Mouse (Mus musculus) limb, embryonic 10.5 days (tissue): ENCODE results near the gene Itpr2. TPM values are rescaled to one million over a fixed set of nuclear protein-coding genes. Genes with fewer than 3 reads are reported as not detected.

Experiments
- DNase-seq: peaks from one replicate; pipeline ENCODE4 v3.0.0-alpha.2; 2017; ENCODE audit warnings: low spot score
- H3K27ac ChIP-seq: fragments of 300-500 bp; sonication (generic); 2 replicates; pipeline ENCODE4 v1.5.1; 2016; ENCODE audit warnings: mild to moderate bottlenecking
- H3K27me3 ChIP-seq: fragments of 300-500 bp; sonication (generic); 2 replicates; pipeline ENCODE4 v1.6.1; 2016; ENCODE audit warnings: low read depth, mild to moderate bottlenecking; ENCODE audit not compliant: poor library complexity, severe bottlenecking
- H3K36me3 ChIP-seq: fragments of 300-500 bp; sonication (generic); 2 replicates; pipeline ENCODE4 v1.6.1; 2016; ENCODE audit warnings: mild to moderate bottlenecking, moderate library complexity
- H3K4me1 ChIP-seq: fragments of 300-500 bp; sonication (generic); 2 replicates; pipeline ENCODE4 v1.6.1; 2016
- H3K4me3 ChIP-seq: fragments of 300-500 bp; sonication (generic); 2 replicates; pipeline ENCODE4 v1.5.1; 2016; ENCODE audit warnings: mild to moderate bottlenecking, moderate library complexity
- H3K9me3 ChIP-seq: fragments of 300-500 bp; sonication (generic); replicated peaks from 2 replicates; pipeline ENCODE4 v1.6.1; 2016; ENCODE audit warnings: mild to moderate bottlenecking
- WGBS: fragments of 180-500 bp; shearing (Covaris S2); methylation state at CpG from one replicate; pipeline ENCODE4 v1.1.7; 2016; 5-methylcytosine and 5-hydroxymethylcytosine counted together
- polyA plus RNA-seq: library from polyadenylated mRNA; unstranded; fragments of >200 nt; fragmentation: Nextera tagmentation; extraction: Ambion mirVana; gene quantifications from 2 replicates; pipeline ENCODE4 v1.2.1, GENCODE M21; 2016

The Itpr2 gene
- polyA plus RNA-seq, 1 experiment from 2014 or later = 3.7 TPM

- Histone ChIP-seq H3K27ac (no peak overlapping the region), H3K36me3 (no peaks in the 10 kb centered on the region), H3K4me3 (no peak overlapping the region), H3K27me3 (no peaks in the 10 kb centered on the region), H3K9me3 (no peaks in the 10 kb centered on the region), H3K4me1 (peaks cover 29% of the 10 kb centered on the region)
- DNase-seq = peak; percentile 30
- 91% methylated on average over 9 of the region's 9 CpGs for WGBS
Measured at GRCm38 (mm10) chr6:146082476-146082875, 419.5 kb downstream of the Itpr2 start.

GRCm38 (mm10) chr6:146081578-146081977, 420.4 kb downstream of the Itpr2 start:
- WGBS = 94% methylated on average over 8 of the region's 8 CpGs

GRCm38 (mm10) chr6:146080546-146081512, 421.2 kb downstream of the Itpr2 start:
- Histone ChIP-seq H3K9me3 (no peaks in the 10 kb centered on the region), H3K36me3 (no peaks in the 10 kb centered on the region), H3K27ac (peak overlapping the region; percentile 36), H3K27me3 (no peaks in the 10 kb centered on the region), H3K4me1 (peaks cover 34% of the 10 kb centered on the region), H3K4me3 (no peak overlapping the region)
- 66% methylated on average over 18 of the region's 18 CpGs for WGBS
- DNase-seq = peak; percentile 34

More at GRCm38 (mm10) chr6:146081578-146081977, 420.4 kb downstream of the Itpr2 start:
- Histone ChIP-seq H3K27ac (no peak overlapping the region), H3K9me3 (no peaks in the 10 kb centered on the region), H3K27me3 (no peaks in the 10 kb centered on the region), H3K36me3 (no peaks in the 10 kb centered on the region), H3K4me3 (no peak overlapping the region), H3K4me1 (peaks cover 34% of the 10 kb centered on the region)
- peak; percentile 19 for DNase-seq

GRCm38 (mm10) chr6:146079734-146080443, 422.1 kb downstream of the Itpr2 start:
- H3K4me1 ChIP-seq = peaks cover 34% of the 10 kb centered on the region
- H3K27ac ChIP-seq = peak overlapping the region; percentile 42
- H3K36me3 ChIP-seq = no peaks in the 10 kb centered on the region
- H3K9me3 ChIP-seq = no peaks in the 10 kb centered on the region
- WGBS = 63% methylated on average over 3 of the region's 3 CpGs
- H3K4me3 ChIP-seq = no peak overlapping the region
- H3K27me3 ChIP-seq = no peaks in the 10 kb centered on the region
- DNase-seq = peak; percentile 28

- WGBS = 61% methylated on average over 5 of the region's 5 CpGs
- no peaks in the 10 kb centered on the region for H3K9me3 ChIP-seq
- H3K4me3 ChIP-seq = no peak overlapping the region
- H3K27me3 ChIP-seq = no peaks in the 10 kb centered on the region
- DNase-seq = peak; percentile 84
- H3K27ac ChIP-seq = no peak overlapping the region
- H3K4me1 ChIP-seq = peaks cover 34% of the 10 kb centered on the region
- no peaks in the 10 kb centered on the region for H3K36me3 ChIP-seq
Measured at GRCm38 (mm10) chr6:146079261-146079660, 422.8 kb downstream of the Itpr2 start.

- 84% methylated on average over 15 of the region's 15 CpGs for whole genome bisulfite sequencing
- peaks cover 30% of the 10 kb centered on the region for H3K4me1 ChIP-seq
- no peaks in the 10 kb centered on the region for H3K36me3 ChIP-seq
- H3K27me3 ChIP-seq = no peaks in the 10 kb centered on the region
- peak; percentile 31 for DNase-seq
- no peaks in the 10 kb centered on the region for H3K9me3 ChIP-seq
- no peak overlapping the region for H3K4me3 ChIP-seq
- no peak overlapping the region for H3K27ac ChIP-seq
Measured at GRCm38 (mm10) chr6:146078136-146078535, 423.9 kb downstream of the Itpr2 start.

GRCm38 (mm10) chr6:146077124-146077889, 424.7 kb downstream of the Itpr2 start:
- no peaks in the 10 kb centered on the region for H3K9me3 ChIP-seq
- H3K4me1 ChIP-seq = peaks cover 23% of the 10 kb centered on the region
- no peak overlapping the region for H3K4me3 ChIP-seq
- DNase-seq = peak; percentile 33
- H3K27ac ChIP-seq = no peak overlapping the region
- H3K27me3 ChIP-seq = no peaks in the 10 kb centered on the region
- WGBS = 81% methylated on average over 11 of the region's 11 CpGs
- no peaks in the 10 kb centered on the region for H3K36me3 ChIP-seq

GRCm38 (mm10) chr6:146072842-146073241, 429.2 kb downstream of the Itpr2 start:
- H3K36me3 ChIP-seq = no peaks in the 10 kb centered on the region
- H3K27ac ChIP-seq = no peak overlapping the region
- no peak for DNase-seq
- H3K27me3 ChIP-seq = no peaks in the 10 kb centered on the region
- peaks cover 4% of the 10 kb centered on the region; the same call in 1 of the 2 replicates for H3K4me1 ChIP-seq
- 82% methylated on average over 1 of the region's 1 CpGs for WGBS
- H3K4me3 ChIP-seq = no peak overlapping the region
- H3K9me3 ChIP-seq = no peaks in the 10 kb centered on the region

GRCm38 (mm10) chr6:146071883-146072282, 430.1 kb downstream of the Itpr2 start:
- Histone ChIP-seq H3K9me3 (no peaks in the 10 kb centered on the region), H3K27ac (no peak overlapping the region), H3K4me3 (no peak overlapping the region), H3K36me3 (no peaks in the 10 kb centered on the region), H3K4me1 (no peaks in the 10 kb centered on the region), H3K27me3 (no peaks in the 10 kb centered on the region)
- no peak for DNase-seq
- 95% methylated on average over 1 of the region's 1 CpGs for WGBS

Other genes starting within 250 kb of the Itpr2 start
- 84.2 and 87.8 TPM in 2 replicates for gene Fgfr1op2, start 75.0 kb upstream of the Itpr2 start, polyA plus RNA-seq
- gene Ints13, start 75.6 kb upstream of the Itpr2 start, polyA plus RNA-seq = 80.1 and 101 TPM in 2 replicates
- 130 and 139 TPM in 2 replicates for gene Med21, start 140.3 kb upstream of the Itpr2 start, polyA plus RNA-seq
- 23.5 and 25.8 TPM in 2 replicates for gene Tm7sf3, start 140.6 kb upstream of the Itpr2 start, polyA plus RNA-seq
- gene Stk38l, start 222.8 kb upstream of the Itpr2 start, polyA plus RNA-seq = 20.0 and 24.6 TPM in 2 replicates